Mouse (Mus musculus) right cerebral cortex, postnatal 25 days (tissue): Measurements from ENCODE around the gene Tefm.
"Not testable (repeated sequence)": the region's sequence is repeated elsewhere in the genome, so short reads cannot be mapped to it uniquely, and the experiment has no call there.

Experiments used
- DNase-seq: peaks from one replicate; pipeline ENCODE4 v3.0.0; 2022

Tefm gene

GRCm38 (mm10) chr11:80141825-80142521, at the start of gene Tefm:
Gene Tefm (minus strand): TSS chr11:80142175.
- DNase-seq: peak; percentile 82

GRCm38 (mm10) chr11:80190280-80190679, 48.3 kb upstream of the Tefm start:
- no peak for DNase-seq

GRCm38 (mm10) chr11:80185441-80185976, 43.5 kb upstream of the Tefm start:
- not testable (repeated sequence) for DNase-seq

- DNase-seq: no peak
Observed at GRCm38 (mm10) chr11:80184531-80185071, 42.6 kb upstream of the Tefm start.

GRCm38 (mm10) chr11:80183705-80184255, 41.8 kb upstream of the Tefm start, which contains the start of gene Rnf135:
Gene Rnf135 (plus strand): TSS chr11:80183851.
- peak; percentile 74 for DNase-seq

- DNase-seq: not testable (repeated sequence)
Observed at GRCm38 (mm10) chr11:80183054-80183704, 41.2 kb upstream of the Tefm start.

GRCm38 (mm10) chr11:80181021-80181749, 39.2 kb upstream of the Tefm start:
- DNase-seq: no peak

GRCm38 (mm10) chr11:80178316-80178715, 36.3 kb upstream of the Tefm start:
- DNase-seq: no peak

GRCm38 (mm10) chr11:80176911-80177895, 35.2 kb upstream of the Tefm start:
- DNase-seq: no peak

GRCm38 (mm10) chr11:80173963-80174670, 32.1 kb upstream of the Tefm start:
- DNase-seq: no peak

GRCm38 (mm10) chr11:80171884-80172283, 29.9 kb upstream of the Tefm start:
- DNase-seq: no peak

GRCm38 (mm10) chr11:80170351-80170750, 28.4 kb upstream of the Tefm start:
- DNase-seq: no peak

- no peak for DNase-seq
Observed at GRCm38 (mm10) chr11:80169629-80170028, 27.7 kb upstream of the Tefm start.

- DNase-seq: no peak
Observed at GRCm38 (mm10) chr11:80168611-80169249, 26.8 kb upstream of the Tefm start.

GRCm38 (mm10) chr11:80168121-80168520, 26.1 kb upstream of the Tefm start:
- DNase-seq: no peak

- no peak for DNase-seq
Observed at GRCm38 (mm10) chr11:80164224-80164623, 22.2 kb upstream of the Tefm start.

- no peak for DNase-seq
Observed at GRCm38 (mm10) chr11:80163362-80164116, 21.6 kb upstream of the Tefm start.

GRCm38 (mm10) chr11:80161041-80161440, 19.1 kb upstream of the Tefm start:
- no peak for DNase-seq

- DNase-seq: no peak
Observed at GRCm38 (mm10) chr11:80159018-80159417, 17.0 kb upstream of the Tefm start.

- DNase-seq: no peak
Observed at GRCm38 (mm10) chr11:80156841-80157240, 14.9 kb upstream of the Tefm start.
